Mouse (Mus musculus) MEL (cell line): ENCODE measurements around the gene Hoxb2. TPM values are rescaled to one million over a fixed set of nuclear protein-coding genes. Genes with fewer than 3 reads are reported as not detected.

Experiments
- DNase-seq: peaks from one replicate; pipeline ENCODE4 v3.0.0; 2011; ENCODE audit warnings: low read depth, low spot score
- H3K27ac ChIP-seq: 2 replicates; pipeline ENCODE4 v1.5.1; 2012; ENCODE audit warnings: low read depth, mild to moderate bottlenecking, control low read depth, low read length, moderate library complexity; ENCODE audit not compliant: control insufficient read depth
- H3K27me3 ChIP-seq, 2 experiments: fragments of 150-350 bp in 1 of 2; sonication (generic) in 1 of 2; 2 replicates each; pipeline ENCODE4 v1.6.1; 2012; ENCODE audit warnings: low read length in 2 of 2, mild to moderate bottlenecking in 2 of 2, improper control_type of control experiment in 1 of 2, moderate library complexity in 1 of 2; ENCODE audit not compliant: insufficient read depth in 2 of 2, control insufficient read depth in 1 of 2
- H3K36me3 ChIP-seq, 2 experiments: 2 replicates each; pipeline ENCODE4 v1.6.1; 2012 to 2014; ENCODE audit warnings: low read length in 2 of 2, improper control_type of control experiment in 1 of 2, inconsistent platforms in 1 of 2, mild to moderate bottlenecking in 1 of 2; ENCODE audit not compliant: insufficient read depth in 2 of 2, control insufficient read depth in 1 of 2
- H3K4me1 ChIP-seq, 2 experiments: fragments of 150-350 bp in 1 of 2; sonication (generic) in 1 of 2; 2 replicates each; pipeline ENCODE4 v1.6.1; 2012; ENCODE audit warnings: low read length in 2 of 2, improper control_type of control experiment in 1 of 2, mild to moderate bottlenecking in 1 of 2; ENCODE audit not compliant: insufficient read depth in 2 of 2, control insufficient read depth in 1 of 2
- H3K4me3 ChIP-seq, 2 experiments: fragments of 150-350 bp in 1 of 2; sonication (generic) in 1 of 2; 2 replicates each; pipeline ENCODE4 v1.5.1; 2012; ENCODE audit warnings: low read depth in 2 of 2, low read length in 2 of 2, mild to moderate bottlenecking in 2 of 2, moderate library complexity in 2 of 2, control low read depth in 1 of 2, improper control_type of control experiment in 1 of 2; ENCODE audit not compliant: control insufficient read depth in 1 of 2, insufficient read depth in 1 of 2
- H3K79me2 ChIP-seq: 2 replicates; pipeline ENCODE4 v1.6.1; 2012; ENCODE audit warnings: mild to moderate bottlenecking, low read length, moderate library complexity; ENCODE audit not compliant: control insufficient read depth, poor library complexity, insufficient read depth
- H3K9ac ChIP-seq: 2 replicates; pipeline ENCODE4 v1.6.1; 2012; ENCODE audit warnings: low read depth, mild to moderate bottlenecking, control low read depth, low read length, moderate library complexity; ENCODE audit not compliant: control insufficient read depth, poor library complexity, severe bottlenecking
- H3K9me3 ChIP-seq: fragments of 150-350 bp; sonication (generic); replicated peaks from 2 replicates; pipeline ENCODE4 v1.6.1; 2012; ENCODE audit warnings: mild to moderate bottlenecking, low read length, improper control_type of control experiment, moderate library complexity; ENCODE audit not compliant: insufficient read depth
- EP300 ChIP-seq, 2 experiments: IDR thresholded peaks; 2 replicates each; pipeline ENCODE4 v1.6.1; 2011; ENCODE audit warnings: improper control_type of control experiment in 2 of 2, low read length in 2 of 2, low read depth in 1 of 2, mild to moderate bottlenecking in 1 of 2
- ETS1 ChIP-seq: IDR thresholded peaks from 2 replicates; pipeline ENCODE4 v1.6.1; 2012; ENCODE audit warnings: low read depth, mild to moderate bottlenecking, inconsistent platforms, low read length, improper control_type of control experiment, moderate library complexity
- GATA1 ChIP-seq: IDR thresholded peaks from 2 replicates; pipeline ENCODE4 v1.6.1; 2011; ENCODE audit warnings: low read depth, low read length, improper control_type of control experiment
- JUND ChIP-seq: IDR thresholded peaks from 2 replicates; pipeline ENCODE4 v1.6.1; 2011; ENCODE audit warnings: low read depth, mild to moderate bottlenecking, improper control_type of control experiment, low read length
- KAT2A ChIP-seq: conservative IDR thresholded peaks from 2 replicates; pipeline ENCODE4 v1.6.1; 2012; ENCODE audit warnings: low read depth, low read length, improper control_type of control experiment, inconsistent platforms
- MXI1 ChIP-seq: IDR thresholded peaks from 2 replicates; pipeline ENCODE4 v1.6.1; 2011; ENCODE audit warnings: mild to moderate bottlenecking, low read depth, low read length, improper control_type of control experiment
- POLR2A ChIP-seq, 2 experiments: IDR thresholded peaks; 2 replicates each; pipeline ENCODE4 v1.6.1; 2011 to 2012; ENCODE audit warnings: low read length in 2 of 2, mild to moderate bottlenecking in 2 of 2, control low read depth in 1 of 2, improper control_type of control experiment in 1 of 2, low read depth in 1 of 2, moderate library complexity in 1 of 2; ENCODE audit not compliant: control insufficient read depth in 1 of 2, insufficient read depth in 1 of 2, poor library complexity in 1 of 2
- RAD21 ChIP-seq: IDR thresholded peaks from 2 replicates; pipeline ENCODE4 v1.6.1; 2011; ENCODE audit warnings: mild to moderate bottlenecking, low read depth, low read length, improper control_type of control experiment
- RCOR1 ChIP-seq: IDR thresholded peaks from 2 replicates; pipeline ENCODE4 v1.6.1; 2012; ENCODE audit warnings: low read depth, mild to moderate bottlenecking, inconsistent platforms, low read length, improper control_type of control experiment
- SIN3A ChIP-seq: IDR thresholded peaks from 2 replicates; pipeline ENCODE4 v1.6.1; 2012; ENCODE audit warnings: low read length, improper control_type of control experiment, inconsistent platforms
- SMC3 ChIP-seq: IDR thresholded peaks from 2 replicates; pipeline ENCODE4 v1.6.1; 2011; ENCODE audit warnings: low read depth, low read length, improper control_type of control experiment
- USF1 ChIP-seq: IDR thresholded peaks from 2 replicates; pipeline ENCODE4 v1.6.1; 2014; ENCODE audit warnings: low read depth, mild to moderate bottlenecking, inconsistent platforms, low read length, improper control_type of control experiment, moderate library complexity
- ZKSCAN1 ChIP-seq: IDR thresholded peaks from 2 replicates; pipeline ENCODE4 v1.6.1; 2012; ENCODE audit warnings: low read depth, mild to moderate bottlenecking, inconsistent platforms, low read length, improper control_type of control experiment, moderate library complexity
- ZMIZ1 ChIP-seq: IDR thresholded peaks from 2 replicates; pipeline ENCODE4 v1.6.1; 2012; ENCODE audit warnings: low read depth, mild to moderate bottlenecking, inconsistent platforms, low read length, improper control_type of control experiment, moderate library complexity
- ZNF384 ChIP-seq: IDR thresholded peaks from 2 replicates; pipeline ENCODE4 v1.6.1; 2012; ENCODE audit warnings: low read depth, mild to moderate bottlenecking, inconsistent platforms, low read length, improper control_type of control experiment
- polyA plus RNA-seq, 2 experiments: library from polyadenylated mRNA; stranded (reverse) in 1 of 2; unstranded in 1 of 2; fragments of >175 nt in 1 of 2; fragments of >200 nt in 1 of 2; gene quantifications; 2 replicates each; pipeline versions ENCODE4 v1.2.1 to v1.2.4; 2012; ENCODE audit warnings: low replicate concordance in 2 of 2, low read depth in 1 of 2; ENCODE audit not compliant: insufficient read length in 2 of 2, insufficient read depth in 1 of 2, missing spikeins in 1 of 2
- total RNA-seq: library from RNA; depleted of rRNA; stranded (reverse); fragments of 300-350 nt; gene quantifications from 2 replicates; pipeline ENCODE4 v1.2.3, GENCODE M21; 2012

Hoxb2 gene
- total and polyA plus RNA-seq, 3 experiments = not detected

DNA sequence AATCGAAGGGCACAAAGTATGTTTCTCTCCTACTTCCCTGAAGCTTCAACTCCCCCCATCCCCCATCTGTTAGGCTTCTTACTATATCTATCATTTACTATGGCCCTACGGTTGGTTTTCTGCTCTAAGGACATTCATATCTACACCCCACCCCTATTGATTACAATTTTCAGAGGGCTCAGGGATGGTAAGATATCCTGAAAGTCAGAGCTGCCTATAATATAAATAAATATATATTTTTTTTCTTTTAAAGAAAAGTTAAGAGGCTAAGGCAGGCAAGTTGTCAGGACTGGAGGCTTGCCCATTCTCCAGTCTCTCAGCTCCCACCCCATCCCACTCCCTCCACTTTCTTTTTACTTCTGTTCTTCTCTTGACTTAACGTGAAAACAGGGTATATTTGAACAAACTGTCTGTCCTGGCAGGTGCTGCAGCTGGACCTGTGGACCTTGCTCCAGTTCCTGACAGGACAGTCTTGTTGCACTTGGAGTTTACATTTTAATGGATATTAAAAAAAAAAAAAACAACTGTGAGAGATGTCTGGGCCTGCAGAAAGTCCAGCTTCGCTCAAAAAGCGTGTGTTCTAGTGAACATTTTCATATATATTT is 3.3 kb upstream of the Hoxb2 start:
- Histone ChIP-seq H3K27me3 (peaks cover 0 to 1% of the 10 kb centered on the region in 2 experiments; a peak in 2 of 4 replicates), H3K9ac (no peak overlapping the region), H3K27ac (no peak overlapping the region), H3K79me2 (no peaks in the 10 kb centered on the region), H3K4me3 (no peak overlapping the region), H3K9me3 (no peaks in the 10 kb centered on the region), H3K36me3 (no peaks in the 10 kb centered on the region), H3K4me1 (no peaks in the 10 kb centered on the region)
- DNase-seq = no peak
- no peak for TF ChIP-seq RAD21
- TF ChIP-seq SMC3 = no peak

DNA sequence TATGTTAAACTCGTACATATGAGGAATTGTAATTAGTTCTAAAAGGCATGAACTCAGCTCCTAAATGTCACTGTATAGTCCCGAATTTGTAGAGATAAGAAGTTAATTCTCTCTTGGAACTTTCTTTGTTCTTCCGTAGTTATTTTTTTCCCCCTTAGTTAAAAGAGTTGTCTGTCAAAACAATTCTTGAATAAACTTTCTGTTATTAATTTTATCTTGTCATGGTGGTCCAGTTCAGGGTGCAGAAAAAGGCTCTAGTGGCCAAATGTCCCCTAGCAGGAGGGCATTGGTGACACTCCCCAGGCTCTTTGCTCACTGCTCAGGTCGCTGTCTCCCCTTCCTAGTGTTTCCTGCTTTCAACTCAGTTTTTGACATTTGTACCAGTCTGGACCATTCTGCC is 2.6 kb upstream of the Hoxb2 start:
- Histone ChIP-seq H3K27ac (no peak overlapping the region), H3K4me3 (no peak overlapping the region), H3K79me2 (no peaks in the 10 kb centered on the region), H3K9ac (no peak overlapping the region), H3K36me3 (no peaks in the 10 kb centered on the region), H3K4me1 (no peaks in the 10 kb centered on the region), H3K27me3 (peaks cover 0 to 1% of the 10 kb centered on the region in 2 experiments; a peak in 2 of 4 replicates), H3K9me3 (no peaks in the 10 kb centered on the region)
- TF ChIP-seq ZMIZ1 (no peak), MXI1 (no peak), JUND (no peak), RCOR1 (no peak), ZKSCAN1 (no peak), ZNF384 (no peak), RAD21 (no peak), GATA1 (no peak), USF1 (no peak), EP300 (IDR thresholded peaks at IDR 0.05; ENCODE audit: low read depth in 1 of 2, low read length in 2 of 2) (no peak), ETS1 (no peak), POLR2A (IDR thresholded peaks at IDR 0.05; ENCODE audit: control insufficient read depth in 1 of 2, insufficient read depth in 1 of 2, low read depth in 1 of 2, low read length in 2 of 2, poor library complexity in 1 of 2) (no peak), SIN3A (no peak), KAT2A (no peak)
- no peak for DNase-seq
